Mouse (Mus musculus) spleen, adult 18-20 months (tissue): ENCODE results near the gene Ptgir.
"Not testable (repeated sequence)": the region's sequence is repeated elsewhere in the genome, so short reads cannot be mapped to it uniquely, and the experiment has no call there.

Source experiments
- DNase-seq, 2 experiments: peaks; one replicate each; pipeline ENCODE4 v3.0.0; 2022; ENCODE audit warnings: mixed read lengths in 2 of 2

The Ptgir gene

GRCm38 (mm10) chr7:16944808-16945315, 38.6 kb downstream of the Ptgir start:
- DNase-seq: peak in 1 of 2 experiments; percentile 13

DNA sequence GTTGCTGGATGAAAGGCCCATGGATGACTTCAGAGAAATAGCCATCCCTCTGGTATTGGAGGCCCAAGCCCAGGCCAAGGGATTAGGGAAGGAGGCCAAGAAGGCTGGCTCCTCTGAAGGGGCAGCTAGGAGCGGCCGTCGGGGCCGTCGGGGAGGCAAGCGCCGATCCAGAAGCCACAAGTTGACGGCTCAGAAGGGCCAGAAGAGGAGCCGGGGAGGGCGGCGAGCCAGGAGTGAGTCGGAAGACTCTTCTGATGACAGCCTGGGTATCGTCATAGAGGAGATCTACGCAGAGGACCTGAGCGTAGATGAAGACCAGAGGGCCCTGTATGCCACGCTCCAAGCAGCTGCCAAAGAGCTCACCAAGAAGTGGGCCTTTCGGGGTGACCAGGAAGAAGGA, 39.1 kb downstream of the Ptgir start:
- DNase-seq: no peak

DNA sequence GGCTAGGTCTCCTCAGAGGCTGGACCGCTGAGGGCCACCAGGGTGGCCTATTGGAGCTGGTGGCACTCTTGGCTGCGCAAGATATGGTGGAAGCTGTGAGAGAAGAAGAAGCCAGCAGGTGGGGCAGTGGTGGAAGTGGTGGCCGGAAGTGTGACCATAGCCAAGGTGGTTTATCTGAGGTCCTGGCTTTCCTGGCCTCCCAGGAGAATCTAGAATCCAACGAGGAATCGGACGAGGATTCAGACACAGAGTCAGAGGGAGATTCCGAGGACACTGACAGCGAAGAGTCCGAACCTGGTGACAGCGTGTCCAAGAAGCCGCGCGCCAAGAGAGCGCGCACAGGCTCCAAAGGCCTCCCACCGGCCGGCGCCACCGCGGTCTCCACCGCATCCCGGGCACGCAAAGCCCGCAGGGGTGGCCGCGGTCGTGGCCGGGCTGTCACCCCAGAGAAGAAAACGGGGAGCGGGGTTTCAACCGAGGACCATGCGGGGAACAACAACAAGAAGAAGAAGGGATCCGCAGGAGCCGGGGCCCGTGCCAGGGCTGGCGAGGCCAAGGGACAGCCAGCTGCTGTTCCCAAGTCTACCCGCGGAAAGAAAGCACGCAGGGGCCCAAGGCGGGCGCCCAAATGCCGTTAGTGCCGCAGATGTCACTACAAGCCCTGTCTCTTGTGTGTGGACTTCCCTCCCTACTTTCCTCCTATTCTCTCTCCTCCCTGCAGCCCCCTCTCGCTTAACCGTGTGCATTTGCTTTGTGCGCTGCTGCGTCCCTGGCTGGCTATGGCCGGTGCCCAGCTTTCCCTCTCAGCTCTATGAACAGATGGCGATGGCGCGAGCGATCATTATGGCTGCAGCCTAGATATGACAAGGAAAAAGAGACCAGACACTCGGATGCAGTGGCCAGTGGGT, 40.4 kb downstream of the Ptgir start:
- DNase-seq: no peak

DNA sequence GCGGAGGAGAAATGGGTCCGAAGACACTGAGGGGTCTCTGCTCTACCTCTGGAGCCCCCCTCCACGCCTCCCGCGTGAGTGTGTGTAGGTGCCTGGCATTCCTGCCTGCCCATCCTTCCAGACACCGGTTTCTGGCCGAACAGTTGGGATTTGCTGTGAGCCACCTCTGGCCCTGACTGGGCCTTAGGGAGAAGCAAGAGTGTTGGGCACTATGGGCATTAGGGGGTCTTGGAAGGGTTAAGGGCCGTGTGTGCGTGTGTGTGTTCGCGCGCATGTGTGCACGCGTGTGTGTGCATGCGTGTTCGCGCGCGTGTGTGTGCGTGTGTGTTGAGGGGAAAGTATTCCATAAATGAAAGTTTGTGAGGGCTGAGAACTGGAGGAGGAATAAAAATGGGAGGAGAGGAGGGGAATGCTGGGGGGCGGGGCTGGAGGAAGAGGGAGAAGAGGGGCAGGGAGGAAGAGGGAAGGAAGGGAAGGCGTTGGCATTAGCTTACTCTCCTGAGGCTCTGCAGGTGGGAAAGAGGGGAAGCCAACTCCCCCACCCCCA, 41.1 kb downstream of the Ptgir start:
- DNase-seq: no peak

DNA sequence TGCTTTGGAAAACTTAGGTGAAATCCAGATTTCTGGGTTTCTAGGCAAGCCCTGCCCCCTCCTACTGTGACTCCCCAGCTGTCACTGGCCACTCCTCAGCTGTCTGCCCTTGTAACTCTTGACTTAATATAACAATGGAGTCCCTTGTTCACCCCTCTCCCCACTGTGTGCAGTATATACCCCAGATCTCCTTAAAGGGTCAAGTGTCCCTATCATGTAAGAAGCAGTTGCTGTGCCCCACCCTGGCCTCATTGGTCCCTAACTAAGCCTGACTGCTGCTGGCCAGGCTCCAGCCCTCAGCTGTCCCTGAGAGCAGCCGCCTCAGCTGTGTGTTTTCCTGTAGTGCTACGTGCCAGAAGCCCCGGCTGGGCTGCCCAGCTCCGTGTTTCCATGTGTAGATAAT, 41.7 kb downstream of the Ptgir start:
- DNase-seq: no peak

GRCm38 (mm10) chr7:16948923-16949458, 42.7 kb downstream of the Ptgir start:
- no peak for DNase-seq

DNA sequence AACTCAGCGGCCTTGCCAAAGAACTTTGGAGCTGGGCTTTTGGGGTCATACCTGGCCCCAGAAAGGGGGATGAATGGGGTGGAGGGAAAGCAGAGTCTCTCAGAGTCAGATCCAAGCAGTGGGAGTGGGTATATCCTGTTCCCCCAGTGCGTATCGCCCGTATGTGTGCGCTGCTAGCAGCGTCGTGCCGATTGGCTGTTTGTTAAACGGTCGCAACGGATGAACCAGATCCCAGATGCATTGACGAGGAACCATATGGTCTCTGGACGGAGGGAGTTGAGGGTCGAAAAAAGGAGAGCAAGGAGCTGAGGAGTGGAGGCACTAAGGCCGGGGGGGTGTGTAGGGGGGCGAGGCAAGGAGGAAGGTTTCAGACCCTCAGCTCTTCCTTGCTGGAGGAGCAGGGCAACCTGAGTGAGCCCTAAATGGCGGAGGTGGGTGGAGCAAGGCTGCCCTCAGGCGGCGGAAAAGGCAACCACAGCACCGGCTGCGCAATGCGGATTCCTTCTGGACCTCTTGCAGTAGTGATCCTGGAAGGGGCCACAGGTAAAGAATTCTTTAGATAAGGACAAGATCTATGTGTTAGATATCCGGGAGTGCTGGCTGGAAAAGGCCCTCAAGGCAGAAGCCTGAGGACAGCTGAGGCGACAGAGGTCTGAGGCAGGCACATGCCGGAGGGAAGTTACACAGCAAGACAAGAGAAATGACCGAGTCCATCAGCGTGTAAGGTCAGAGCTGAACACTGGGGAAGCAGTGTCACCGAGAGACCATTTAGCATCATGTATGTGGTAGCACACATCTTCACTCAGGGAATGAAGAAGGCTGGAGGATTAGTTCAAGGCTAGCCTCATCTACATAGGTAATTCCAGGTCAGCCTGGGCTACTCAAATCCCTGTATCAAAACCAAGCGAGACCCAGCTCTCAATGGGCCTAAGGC, 43.9 kb downstream of the Ptgir start:
- peak; percentile 32 to 71 for DNase-seq

DNA sequence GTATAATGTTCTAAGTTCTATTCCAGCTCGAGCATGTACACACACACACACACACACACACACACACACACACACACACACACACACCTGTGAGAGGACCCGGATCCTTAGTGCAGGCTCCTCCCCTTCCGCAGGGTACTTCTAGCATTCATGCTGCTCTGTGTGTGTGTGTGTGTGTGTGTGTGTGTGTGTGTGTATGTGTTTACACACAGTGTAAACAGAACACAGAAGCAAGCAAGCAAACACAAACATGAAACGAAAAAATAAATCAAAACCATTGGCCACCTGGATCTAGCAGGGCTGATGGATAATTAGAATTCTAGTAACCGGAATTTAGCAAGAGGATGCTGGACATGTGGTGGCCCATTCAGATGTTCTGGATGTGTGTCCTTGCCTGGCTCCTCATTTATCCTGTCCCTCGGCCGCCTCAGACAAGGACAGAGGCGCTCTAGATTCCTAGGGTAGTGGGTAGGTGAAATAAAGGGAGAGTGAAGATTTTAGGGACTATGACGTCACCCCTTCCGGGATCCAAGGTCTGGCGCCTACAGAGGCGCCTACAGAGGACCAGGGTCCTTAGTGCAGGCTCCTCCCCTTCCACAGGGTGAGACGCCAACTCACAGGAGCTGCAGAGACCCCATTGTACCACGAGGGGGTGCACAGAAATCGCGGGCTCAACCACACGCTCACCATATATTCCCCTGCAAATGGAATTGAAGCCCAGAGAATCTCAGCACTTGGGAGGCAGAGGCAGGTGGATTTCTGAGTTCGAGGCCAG, 44.8 kb downstream of the Ptgir start:
- peak; percentile 49 to 71 for DNase-seq

DNA sequence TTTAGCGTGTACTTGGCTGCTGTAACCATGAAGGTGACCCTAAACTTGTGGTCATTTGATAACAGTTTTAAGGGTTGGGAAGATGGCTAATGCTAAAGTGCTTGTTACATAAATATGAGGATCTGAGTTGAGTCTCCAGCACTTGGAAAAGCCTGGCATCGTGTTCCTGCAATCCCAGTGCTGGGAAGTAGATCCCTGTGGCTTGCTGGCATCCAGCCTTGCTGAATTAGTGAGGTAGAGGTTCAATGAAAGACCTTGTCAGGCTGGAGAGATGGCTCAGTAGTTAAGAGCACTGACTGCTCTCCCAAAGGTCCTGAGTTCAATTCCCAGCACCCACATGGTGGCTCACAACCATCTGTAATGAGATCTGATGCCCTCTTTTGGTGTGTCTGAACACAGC, 47.5 kb downstream of the Ptgir start:
- DNase-seq: not testable (repeated sequence)

DNA sequence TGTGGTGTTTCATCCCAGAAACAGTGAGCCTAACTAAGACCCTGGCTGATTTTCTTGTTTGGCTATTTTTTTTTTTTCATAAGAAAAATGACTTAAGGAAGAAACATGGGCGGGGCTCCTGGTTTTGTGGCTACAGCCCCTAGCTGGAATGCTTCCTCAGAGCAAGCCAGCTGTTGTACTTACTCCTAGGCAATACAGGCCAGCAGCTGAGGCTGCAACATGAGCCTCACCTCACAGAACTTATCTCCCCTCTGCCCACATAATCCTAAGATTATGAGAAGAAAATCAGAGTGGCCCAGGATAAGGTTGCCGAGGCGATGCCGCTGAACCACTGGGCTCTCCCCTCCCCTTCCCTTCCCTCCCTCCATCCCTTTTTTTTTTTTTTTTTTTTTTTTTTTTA, 49.4 kb downstream of the Ptgir start:
- DNase-seq: no peak

DNA sequence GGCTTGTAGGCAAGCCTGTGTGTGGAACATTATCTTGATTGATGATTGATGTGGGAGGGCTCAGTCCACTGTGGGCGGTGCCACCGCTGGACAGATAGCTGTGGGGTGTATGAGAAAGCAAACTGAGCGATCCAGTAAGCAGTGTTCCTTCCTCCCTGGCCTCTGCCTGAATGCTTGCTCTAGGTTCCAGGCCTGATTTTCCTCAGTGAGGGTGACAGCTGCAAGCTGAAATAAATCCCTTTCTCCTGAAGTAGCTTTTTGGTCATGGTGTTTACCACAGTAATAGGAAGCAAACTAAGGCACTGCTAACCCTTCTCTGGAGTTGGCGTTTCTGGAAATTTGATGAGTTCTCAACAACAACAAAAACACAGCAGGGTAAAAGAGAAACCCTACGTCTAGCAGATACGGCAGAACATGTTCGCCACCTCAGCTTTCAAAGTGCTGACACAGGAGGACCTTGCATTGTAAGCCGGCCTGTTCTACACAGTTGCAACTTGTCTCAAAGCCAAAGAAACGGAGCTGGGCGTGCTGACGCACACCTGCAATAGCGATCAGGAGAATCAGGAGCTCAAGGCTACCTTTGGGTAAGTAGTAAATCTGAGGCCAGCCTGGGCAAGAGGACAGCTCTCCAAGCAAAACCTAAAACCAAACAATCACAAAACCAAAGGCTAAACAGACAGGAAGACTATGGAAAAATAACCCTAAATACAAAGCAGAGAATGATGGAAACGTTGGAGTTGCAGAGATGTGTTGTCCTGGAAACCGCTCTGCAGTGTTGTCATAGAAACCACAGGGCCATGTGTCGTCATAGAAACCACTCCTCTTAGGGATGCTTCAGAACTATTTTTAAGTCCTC, 50.3 kb downstream of the Ptgir start:
- no peak for DNase-seq

DNA sequence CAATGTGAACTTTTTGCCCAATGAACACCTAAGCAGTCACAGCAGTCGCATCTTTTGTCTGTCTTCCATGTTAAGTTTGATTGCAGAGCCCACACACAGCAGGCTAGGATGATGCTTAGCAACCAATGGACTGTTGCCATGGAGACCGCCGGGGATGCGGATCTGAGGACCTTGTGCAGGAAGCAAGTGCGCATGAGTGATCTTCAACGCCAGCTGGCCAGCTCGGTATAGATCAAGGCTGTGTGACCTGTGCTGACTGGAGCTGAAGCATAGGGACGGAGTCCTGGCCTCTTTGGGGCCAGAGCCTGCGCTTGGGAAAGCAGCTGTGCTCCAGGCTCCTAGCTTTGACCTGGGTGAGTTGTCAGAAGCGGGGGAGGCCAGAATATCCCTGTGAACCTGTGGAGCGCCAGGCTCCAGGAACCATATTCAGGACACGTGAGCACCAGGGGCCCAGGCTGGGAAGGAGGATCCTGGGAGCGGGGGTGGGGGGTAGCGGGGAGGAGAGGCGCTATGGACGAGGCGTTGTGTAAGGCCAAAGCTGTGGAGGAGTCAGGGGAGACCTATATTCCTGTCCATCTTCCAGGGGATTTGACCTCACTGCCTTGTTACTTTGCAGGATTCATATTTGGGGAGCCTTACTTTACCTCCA, 53.4 kb downstream of the Ptgir start, which contains the start of gene Pnmal1:
Gene Pnmal1, plus strand, starts transcription at position 141 of the 649 bp plus-strand sequence.
- no peak for DNase-seq
